Mouse (Mus musculus): ENCODE measurements around the gene Gal.

DNA sequence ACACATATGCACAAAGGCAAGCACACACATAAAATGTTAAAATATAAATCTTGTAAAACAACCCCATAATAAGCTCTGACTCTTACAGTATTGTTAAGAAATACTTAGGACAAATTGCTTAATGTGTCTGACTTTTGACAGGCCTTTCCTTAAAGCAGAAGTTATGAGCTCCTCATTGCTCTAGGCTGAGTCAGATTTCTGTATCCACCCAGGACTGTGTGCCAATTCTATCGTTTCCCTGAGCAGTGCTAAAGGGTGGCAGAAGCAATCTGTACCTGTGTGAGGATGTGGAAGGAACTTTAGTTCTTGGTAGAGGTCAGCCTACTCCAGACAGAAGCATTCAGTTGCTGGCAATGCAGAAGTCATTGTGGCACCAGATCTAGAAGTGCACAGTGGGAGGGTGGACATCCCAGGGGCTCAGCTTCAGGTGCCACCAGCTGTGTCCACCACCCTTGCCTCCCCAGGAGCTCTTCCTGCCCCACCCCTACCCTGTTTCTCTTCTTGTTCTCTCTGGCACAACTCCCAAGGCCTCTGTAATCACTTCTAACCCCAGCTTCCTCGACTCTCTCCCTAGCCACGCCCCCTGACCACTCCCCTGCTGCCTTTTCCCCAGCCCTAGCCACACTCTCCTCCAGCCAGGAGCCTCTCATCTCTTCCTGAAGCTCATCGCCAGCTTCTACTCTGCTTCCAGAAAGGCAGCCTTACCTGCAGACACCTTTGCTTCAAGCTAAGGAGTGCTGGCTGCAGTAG lies 37.2 kb downstream of the Gal start:
- no peak for TF ChIP-seq POLR2A (IDR thresholded peaks at IDR 0.05; ENCODE audit: insufficient read depth, low read depth, low read length)
- TF ChIP-seq CTCF (IDR thresholded peaks at IDR 0.05): no peak

Measured in heart, adult 2 months (tissue).